Mouse (Mus musculus) left cerebral cortex, postnatal 14 days (tissue): ENCODE results near the gene Fbxl19. TPM values are rescaled to one million over a fixed set of nuclear protein-coding genes. Genes with fewer than 3 reads are reported as not detected.

ENCODE experiments used
- DNase-seq, 2 experiments: peaks; one replicate each; pipeline ENCODE4 v3.0.0; 2021 to 2022; ENCODE audit warnings: low spot score in 2 of 2, mixed read lengths in 1 of 2
- intact Hi-C: fragments of 180-260 bp; cut with DNase I; formaldehyde crosslinking; loops from one replicate; pipeline ENCODE4 v1.15.1; 2025
- total RNA-seq, 2 experiments: library from RNA; stranded (reverse); gene quantifications; 2 replicates each; pipeline ENCODE4 v1.2.3; 2021

Fbxl19 gene
- total RNA-seq, 2 experiments from 2014 or later: 89.1 to 89.8 TPM

GRCm38 (mm10) chr7:127785308-127785707 lies 41.0 kb downstream of the Fbxl19 start, which contains the start of gene Gm49388:
Gene Gm49388 (plus strand): TSS chr7:127785608.
- DNase-seq: no peak
- intact Hi-C loops: no loop called here

DNA sequence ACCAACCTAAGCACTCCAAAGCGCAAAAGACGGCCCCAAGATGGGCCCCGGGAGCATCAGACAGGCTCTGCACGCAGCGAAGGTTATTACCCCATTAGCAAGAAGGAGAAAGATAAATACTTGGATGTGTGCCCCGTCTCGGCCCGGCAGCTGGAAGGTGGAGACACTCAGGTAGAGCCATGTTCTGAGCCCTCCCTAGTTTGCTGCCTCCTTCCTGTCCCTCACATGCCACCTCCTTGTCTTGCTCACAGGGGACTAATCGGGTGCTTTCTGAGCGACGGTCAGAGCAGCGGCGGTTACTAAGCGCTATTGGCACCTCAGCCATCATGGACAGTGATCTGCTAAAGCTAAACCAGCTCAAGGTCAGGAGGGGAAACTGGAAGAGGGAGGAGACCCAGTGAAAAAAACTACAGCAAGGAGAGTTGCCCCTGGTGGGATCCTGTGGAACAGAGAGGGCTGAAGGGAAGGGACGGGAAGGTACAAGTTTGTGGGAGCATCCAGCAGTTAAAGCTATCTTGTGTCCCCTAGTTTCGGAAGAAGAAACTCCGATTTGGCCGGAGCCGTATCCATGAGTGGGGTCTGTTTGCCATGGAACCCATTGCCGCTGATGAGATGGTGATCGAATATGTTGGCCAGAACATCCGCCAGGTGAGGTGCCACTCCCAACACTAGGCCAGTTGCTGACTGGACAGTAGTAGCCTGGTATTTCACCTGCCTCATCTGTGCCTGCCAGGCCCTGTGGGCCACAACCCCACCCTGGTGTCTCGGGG lies 52.9 kb downstream of the Fbxl19 start:
- DNase-seq: no peak
- intact Hi-C loops: no loop called here

GRCm38 (mm10) chr7:127798591-127798990 lies 54.2 kb downstream of the Fbxl19 start:
- intact Hi-C loops: no loop called here
- DNase-seq: no peak

DNA sequence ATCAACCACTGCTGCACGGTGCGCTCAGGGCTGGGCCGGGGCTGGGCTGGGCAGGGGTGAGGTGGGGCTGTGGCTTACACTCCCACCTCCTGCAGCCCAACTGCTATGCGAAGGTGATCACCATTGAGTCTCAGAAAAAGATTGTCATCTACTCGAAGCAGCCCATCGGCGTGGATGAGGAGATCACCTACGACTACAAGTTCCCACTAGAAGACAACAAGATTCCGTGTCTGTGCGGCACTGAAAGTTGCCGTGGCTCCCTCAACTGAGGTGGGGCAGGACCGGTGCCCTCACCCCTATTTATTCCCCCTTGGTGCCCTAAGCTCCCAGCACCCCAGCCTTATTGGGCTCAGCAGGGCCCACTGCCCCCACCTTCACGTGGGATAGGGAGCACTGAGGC lies 54.9 kb downstream of the Fbxl19 start:
- intact Hi-C loops: no loop called here
- DNase-seq: no peak

DNA sequence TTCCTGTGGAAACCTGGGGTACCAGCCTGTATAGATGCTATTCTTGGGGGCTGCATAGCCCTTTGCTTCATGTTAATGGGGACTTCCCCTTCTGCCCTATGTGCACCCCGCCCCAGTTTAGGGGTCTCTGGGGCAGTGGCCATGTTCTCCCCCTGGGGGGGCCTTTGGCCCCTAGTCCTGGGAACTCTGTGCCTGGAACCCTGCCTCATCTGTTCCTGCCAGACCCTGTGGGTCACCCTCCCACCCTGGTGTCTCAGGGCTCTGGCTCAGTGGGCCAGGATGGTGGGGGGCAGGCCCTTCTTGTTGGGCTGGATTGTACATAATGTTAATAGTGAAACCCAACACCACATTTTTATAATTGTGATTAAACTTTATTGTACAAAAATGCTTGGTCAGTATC lies 55.4 kb downstream of the Fbxl19 start:
- intact Hi-C loops: no loop called here
- no peak for DNase-seq

GRCm38 (mm10) chr7:127800435-127801009 lies 56.2 kb downstream of the Fbxl19 start, which contains the start of gene Hsd3b7:
Gene Hsd3b7 (plus strand): TSS chr7:127800604.
- intact Hi-C loops: no loop called here
- DNase-seq: peak; percentile 87 to 88

DNA sequence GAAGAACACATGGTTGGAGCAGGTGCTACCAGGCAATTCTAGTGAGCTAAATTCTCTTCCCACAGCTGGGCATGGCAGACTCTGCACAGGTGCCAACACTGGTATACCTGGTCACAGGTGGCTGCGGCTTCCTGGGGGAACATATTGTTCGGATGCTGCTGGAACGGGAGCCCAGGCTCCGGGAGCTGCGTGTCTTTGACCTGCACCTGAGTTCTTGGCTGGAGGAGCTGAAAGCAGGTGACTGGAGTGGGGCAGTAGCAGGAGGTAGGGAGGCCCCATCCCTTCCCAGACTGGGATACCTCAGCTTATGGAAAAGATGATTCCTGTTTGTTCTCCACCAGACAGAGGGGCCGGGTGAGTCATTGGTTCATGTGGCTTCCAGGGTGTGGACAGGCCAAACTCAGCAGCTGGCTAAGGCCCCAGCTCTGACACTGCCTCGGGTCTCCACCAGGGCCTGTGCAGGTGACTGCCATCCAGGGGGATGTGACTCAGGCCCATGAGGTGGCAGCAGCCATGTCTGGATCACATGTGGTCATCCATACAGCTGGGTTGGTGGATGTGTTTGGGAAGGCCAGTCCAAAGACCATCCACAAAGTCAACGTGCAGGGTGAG lies 56.8 kb downstream of the Fbxl19 start:
- DNase-seq: no peak
- intact Hi-C loops: no loop called here

GRCm38 (mm10) chr7:127802313-127802712 lies 58.0 kb downstream of the Fbxl19 start:
- intact Hi-C loops: no loop called here
- DNase-seq: no peak

- intact Hi-C loops: no loop called here
Measured at GRCm38 (mm10) chr7:127808821-127809220, 64.5 kb downstream of the Fbxl19 start.

GRCm38 (mm10) chr7:127809846-127810245 lies 65.5 kb downstream of the Fbxl19 start:
- no peak for DNase-seq
- intact Hi-C loops: no loop called here

More at GRCm38 (mm10) chr7:127808821-127809220, 64.5 kb downstream of the Fbxl19 start:
- no peak for DNase-seq

- DNase-seq: no peak
- intact Hi-C loops: no loop called here
Measured at GRCm38 (mm10) chr7:127810650-127811049, 66.3 kb downstream of the Fbxl19 start.

DNA sequence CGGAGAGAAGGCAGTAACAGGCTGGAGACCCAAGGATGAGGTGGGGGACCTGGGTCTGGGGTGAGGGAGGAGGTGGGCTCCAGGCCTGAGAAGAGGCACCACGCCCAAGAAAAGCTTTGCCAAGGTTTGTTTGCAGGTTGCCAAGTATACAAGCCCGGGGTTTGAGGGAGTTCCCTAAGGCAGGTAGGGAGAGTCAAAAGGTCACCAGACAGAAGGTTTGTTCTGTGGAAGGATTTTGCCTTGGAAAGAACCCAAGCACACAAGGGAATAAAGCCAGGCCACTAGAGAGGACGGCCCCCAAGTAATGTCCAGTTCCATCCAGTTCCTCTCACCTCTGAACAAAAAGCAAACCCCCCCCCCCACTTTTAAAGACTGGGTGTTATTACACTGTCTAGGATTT lies 66.9 kb downstream of the Fbxl19 start:
- intact Hi-C loops: no loop called here
- no peak for DNase-seq

GRCm38 (mm10) chr7:127812292-127812691 lies 67.9 kb downstream of the Fbxl19 start:
- intact Hi-C loops: no loop called here
- no peak for DNase-seq

GRCm38 (mm10) chr7:127813821-127814220 lies 69.5 kb downstream of the Fbxl19 start:
- intact Hi-C loops: no loop called here
- no peak for DNase-seq

- DNase-seq: peak; percentile 77 to 85
- intact Hi-C loops: no loop called here
Measured at GRCm38 (mm10) chr7:127814241-127814921, 70.0 kb downstream of the Fbxl19 start.

- intact Hi-C loops: no loop called here
- DNase-seq: no peak
Measured at GRCm38 (mm10) chr7:127815116-127815665, 70.8 kb downstream of the Fbxl19 start.

DNA sequence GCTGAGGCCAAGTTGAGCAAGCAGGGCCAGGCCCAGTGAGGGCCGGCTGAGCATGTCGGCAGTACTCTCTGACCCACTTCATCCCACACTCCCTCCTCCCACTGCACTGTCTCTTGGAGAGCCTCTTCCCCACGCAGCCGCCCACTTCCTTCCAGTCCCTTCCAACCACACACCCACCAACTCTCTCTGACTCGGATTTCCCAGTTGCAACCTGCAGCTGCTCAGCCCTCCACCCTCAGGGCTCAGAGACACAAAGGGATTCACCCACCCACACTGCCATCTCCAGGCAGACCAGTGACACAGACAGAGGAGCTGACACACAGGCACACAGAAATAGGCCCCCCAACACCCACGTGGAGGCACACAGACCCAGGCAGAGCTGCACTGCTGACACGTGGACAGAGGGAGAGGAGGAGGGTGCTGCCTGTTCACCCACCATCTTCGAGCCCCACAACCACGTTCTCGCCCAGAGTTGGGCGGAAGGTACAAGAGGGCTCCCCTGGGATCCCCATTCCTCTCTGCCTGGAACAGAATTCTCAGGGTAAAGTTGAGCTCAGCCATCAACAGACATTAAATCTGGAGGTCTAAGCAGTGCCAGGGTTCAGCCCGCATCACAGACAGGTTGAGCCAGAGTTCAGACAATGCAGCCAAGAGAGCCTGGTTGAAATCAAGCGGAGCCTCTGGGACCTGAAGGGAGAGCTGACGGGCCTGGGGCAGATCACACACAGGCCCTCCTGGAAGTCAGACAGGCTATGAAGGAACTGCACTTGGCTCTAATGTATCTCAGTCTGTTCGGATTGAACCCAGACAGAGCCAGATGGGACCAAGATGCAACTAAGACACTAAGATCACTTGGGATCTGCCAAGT lies 71.8 kb downstream of the Fbxl19 start:
- intact Hi-C loops: no loop called here
- peak; percentile 64 to 81 for DNase-seq

- intact Hi-C loops: no loop called here
- DNase-seq: no peak
Measured at GRCm38 (mm10) chr7:127817053-127817452, 72.7 kb downstream of the Fbxl19 start.

DNA sequence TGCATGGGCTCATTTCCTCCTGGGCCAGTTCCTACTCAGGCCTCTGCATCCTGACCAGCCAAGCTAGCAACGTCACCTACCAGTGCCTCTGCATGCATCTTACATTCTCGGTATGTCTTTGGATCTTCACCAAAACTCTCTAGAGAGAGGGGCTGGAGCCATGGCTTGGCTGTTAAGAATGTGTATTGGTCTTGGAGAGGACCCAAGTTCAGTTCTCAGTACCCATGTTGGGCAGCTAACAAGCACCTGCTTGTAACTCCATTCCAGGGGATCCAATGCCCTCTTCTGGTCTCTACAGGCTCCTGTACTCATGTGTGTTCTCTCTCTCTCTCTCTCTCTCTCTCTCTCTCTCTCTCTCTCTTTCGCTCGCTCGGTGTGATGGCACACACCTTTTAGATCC lies 73.4 kb downstream of the Fbxl19 start:
- intact Hi-C loops: no loop called here
- no peak for DNase-seq
